Mouse (Mus musculus): ENCODE results near the gene Psen2. TPM values are rescaled to one million over a fixed set of nuclear protein-coding genes. Genes with fewer than 3 reads are reported as not detected.

Psen2 gene
- polyA plus RNA-seq, 1 experiment from 2014 or later = 19.2 TPM

- Histone ChIP-seq H3K27ac (no peak overlapping the region), H3K9me3 (no peaks in the 10 kb centered on the region), H3K4me3 (replicated peaks) (no peak overlapping the region), H3K4me2 (no peak overlapping the region), H3K4me1 (0 out of 2 replicates have a peak, but pooled peaks cover 5% of the 10 kb centered on the region), H3K27me3 (replicated peaks) (no peaks in the 10 kb centered on the region), H3K36me3 (no peaks in the 10 kb centered on the region), H3K9ac (no peak overlapping the region)
- 15% methylated on average over 12 of the region's 12 CpGs for WGBS
- ATAC-seq (ENCODE audit: insufficient read depth, low FRiP score, low read depth) = peak; percentile 70; the same call in 1 of the 2 replicates
Measured at GRCm38 (mm10) chr1:180268249-180269031, 5.2 kb upstream of the Psen2 start.

- no peak for ATAC-seq (ENCODE audit: insufficient read depth, low FRiP score, low read depth)
- Histone ChIP-seq H3K9me3 (no peaks in the 10 kb centered on the region), H3K4me2 (no peak overlapping the region), H3K4me1 (0 out of 2 replicates have a peak, but pooled peaks cover 5% of the 10 kb centered on the region), H3K4me3 (replicated peaks) (no peak overlapping the region), H3K9ac (no peak overlapping the region), H3K27me3 (replicated peaks) (no peaks in the 10 kb centered on the region), H3K36me3 (no peaks in the 10 kb centered on the region), H3K27ac (no peak overlapping the region)
- WGBS = 72% methylated on average over 10 of the region's 10 CpGs
Measured at GRCm38 (mm10) chr1:180267151-180267550, 3.9 kb upstream of the Psen2 start.

GRCm38 (mm10) chr1:180265399-180265798, 2.2 kb upstream of the Psen2 start:
- WGBS = 15% methylated on average over 7 of the region's 7 CpGs
- H3K9ac ChIP-seq = no peak overlapping the region
- H3K9me3 ChIP-seq = no peaks in the 10 kb centered on the region
- H3K27ac ChIP-seq = no peak overlapping the region
- 0 out of 2 replicates have a peak overlapping the region, but pooled peaks have one; percentile 3 for H3K4me3 ChIP-seq (replicated peaks)
- H3K36me3 ChIP-seq = no peaks in the 10 kb centered on the region
- H3K4me1 ChIP-seq = 0 out of 2 replicates have a peak, but pooled peaks cover 5% of the 10 kb centered on the region
- H3K4me2 ChIP-seq = peak overlapping the region; percentile 21
- no peaks in the 10 kb centered on the region for H3K27me3 ChIP-seq (replicated peaks)
- no peak for ATAC-seq (ENCODE audit: insufficient read depth, low FRiP score, low read depth)

GRCm38 (mm10) chr1:180264851-180265250, 1.6 kb upstream of the Psen2 start:
- no peak for ATAC-seq (ENCODE audit: insufficient read depth, low FRiP score, low read depth)

GRCm38 (mm10) chr1:180264389-180264788, 1.2 kb upstream of the Psen2 start:
- Histone ChIP-seq H3K4me1 (0 out of 2 replicates have a peak, but pooled peaks cover 5% of the 10 kb centered on the region), H3K4me3 (replicated peaks) (no peak overlapping the region), H3K9ac (no peak overlapping the region), H3K9me3 (no peaks in the 10 kb centered on the region), H3K36me3 (no peaks in the 10 kb centered on the region), H3K27ac (no peak overlapping the region), H3K27me3 (replicated peaks) (no peaks in the 10 kb centered on the region), H3K4me2 (no peak overlapping the region)
- ATAC-seq (ENCODE audit: insufficient read depth, low FRiP score, low read depth) = no peak
- 63% methylated on average over 6 of the region's 6 CpGs for WGBS

More at GRCm38 (mm10) chr1:180264851-180265250, 1.6 kb upstream of the Psen2 start:
- H3K27ac ChIP-seq = no peak overlapping the region
- H3K4me1 ChIP-seq = 0 out of 2 replicates have a peak, but pooled peaks cover 5% of the 10 kb centered on the region
- 0 out of 2 replicates have a peak overlapping the region, but pooled peaks have one; percentile 3 for H3K4me3 ChIP-seq (replicated peaks)
- WGBS = 55% methylated on average over 10 of the region's 10 CpGs
- H3K9me3 ChIP-seq = no peaks in the 10 kb centered on the region
- H3K27me3 ChIP-seq (replicated peaks) = no peaks in the 10 kb centered on the region
- H3K4me2 ChIP-seq = peak overlapping the region; percentile 21
- no peak overlapping the region for H3K9ac ChIP-seq
- no peaks in the 10 kb centered on the region for H3K36me3 ChIP-seq

GRCm38 (mm10) chr1:180261857-180262570, 1.2 kb downstream of the Psen2 start:
- Histone ChIP-seq H3K4me1 (0 out of 2 replicates have a peak, but pooled peaks cover 5% of the 10 kb centered on the region), H3K36me3 (no peaks in the 10 kb centered on the region), H3K27ac (no peak overlapping the region), H3K4me2 (no peak overlapping the region), H3K9me3 (no peaks in the 10 kb centered on the region), H3K4me3 (replicated peaks) (no peak overlapping the region), H3K27me3 (replicated peaks) (no peaks in the 10 kb centered on the region), H3K9ac (no peak overlapping the region)
- 77% methylated on average over 8 of the region's 8 CpGs for WGBS
- peak; percentile 49; the same call in 1 of the 2 replicates for ATAC-seq (ENCODE audit: insufficient read depth, low FRiP score, low read depth)

- H3K4me3 ChIP-seq (replicated peaks) = no peak overlapping the region
- H3K36me3 ChIP-seq = no peaks in the 10 kb centered on the region
- no peak for ATAC-seq (ENCODE audit: insufficient read depth, low FRiP score, low read depth)
- 0 out of 2 replicates have a peak, but pooled peaks cover 5% of the 10 kb centered on the region for H3K4me1 ChIP-seq
- no peak overlapping the region for H3K27ac ChIP-seq
- H3K27me3 ChIP-seq (replicated peaks) = no peaks in the 10 kb centered on the region
- no peaks in the 10 kb centered on the region for H3K9me3 ChIP-seq
- no peak overlapping the region for H3K9ac ChIP-seq
- WGBS = 80% methylated on average over 3 of the region's 3 CpGs
- no peak overlapping the region for H3K4me2 ChIP-seq
Measured at GRCm38 (mm10) chr1:180261415-180261814, 1.8 kb downstream of the Psen2 start.

GRCm38 (mm10) chr1:180260886-180261285, 2.4 kb downstream of the Psen2 start:
- H3K4me1 ChIP-seq = 0 out of 2 replicates have a peak, but pooled peaks cover 5% of the 10 kb centered on the region
- no peak overlapping the region for H3K4me3 ChIP-seq (replicated peaks)
- no peak for ATAC-seq (ENCODE audit: insufficient read depth, low FRiP score, low read depth)
- no peak overlapping the region for H3K4me2 ChIP-seq
- H3K27ac ChIP-seq = no peak overlapping the region
- no peak overlapping the region for H3K9ac ChIP-seq
- no peaks in the 10 kb centered on the region for H3K27me3 ChIP-seq (replicated peaks)
- WGBS = 60% methylated on average over 2 of the region's 2 CpGs
- H3K9me3 ChIP-seq = no peaks in the 10 kb centered on the region
- no peaks in the 10 kb centered on the region for H3K36me3 ChIP-seq

- no peaks in the 10 kb centered on the region for H3K36me3 ChIP-seq
- no peak overlapping the region for H3K4me3 ChIP-seq (replicated peaks)
- WGBS = 65% methylated on average over 2 of the region's 2 CpGs
- no peak overlapping the region for H3K27ac ChIP-seq
- H3K9ac ChIP-seq = no peak overlapping the region
- H3K27me3 ChIP-seq (replicated peaks) = no peaks in the 10 kb centered on the region
- 0 out of 2 replicates have a peak, but pooled peaks cover 10% of the 10 kb centered on the region for H3K4me1 ChIP-seq
- no peak for ATAC-seq (ENCODE audit: insufficient read depth, low FRiP score, low read depth)
- no peak overlapping the region for H3K4me2 ChIP-seq
- no peaks in the 10 kb centered on the region for H3K9me3 ChIP-seq
Measured at GRCm38 (mm10) chr1:180259753-180260152, 3.5 kb downstream of the Psen2 start.

- Histone ChIP-seq H3K4me1 (0 out of 2 replicates have a peak, but pooled peaks cover 10% of the 10 kb centered on the region), H3K27ac (no peak overlapping the region), H3K9ac (no peak overlapping the region), H3K4me3 (replicated peaks) (no peak overlapping the region), H3K9me3 (no peaks in the 10 kb centered on the region), H3K27me3 (replicated peaks) (no peaks in the 10 kb centered on the region), H3K36me3 (no peaks in the 10 kb centered on the region), H3K4me2 (no peak overlapping the region)
- 90% methylated on average over 6 of the region's 6 CpGs for WGBS
- ATAC-seq (ENCODE audit: insufficient read depth, low FRiP score, low read depth) = no peak
Measured at GRCm38 (mm10) chr1:180257446-180257845, 5.8 kb downstream of the Psen2 start.

GRCm38 (mm10) chr1:180256866-180257265, 6.4 kb downstream of the Psen2 start:
- Histone ChIP-seq H3K27me3 (replicated peaks) (no peaks in the 10 kb centered on the region), H3K36me3 (no peaks in the 10 kb centered on the region), H3K27ac (no peak overlapping the region), H3K9ac (no peak overlapping the region), H3K4me2 (peak overlapping the region; percentile 95), H3K4me1 (0 out of 2 replicates have a peak, but pooled peaks cover 10% of the 10 kb centered on the region), H3K4me3 (replicated peaks) (peak overlapping the region; percentile 76), H3K9me3 (no peaks in the 10 kb centered on the region)
- 52% methylated on average over 4 of the region's 4 CpGs for WGBS
- ATAC-seq (ENCODE audit: insufficient read depth, low FRiP score, low read depth) = no peak
